Mouse (Mus musculus): ENCODE measurements around the gene Arl6ip4.

DNA sequence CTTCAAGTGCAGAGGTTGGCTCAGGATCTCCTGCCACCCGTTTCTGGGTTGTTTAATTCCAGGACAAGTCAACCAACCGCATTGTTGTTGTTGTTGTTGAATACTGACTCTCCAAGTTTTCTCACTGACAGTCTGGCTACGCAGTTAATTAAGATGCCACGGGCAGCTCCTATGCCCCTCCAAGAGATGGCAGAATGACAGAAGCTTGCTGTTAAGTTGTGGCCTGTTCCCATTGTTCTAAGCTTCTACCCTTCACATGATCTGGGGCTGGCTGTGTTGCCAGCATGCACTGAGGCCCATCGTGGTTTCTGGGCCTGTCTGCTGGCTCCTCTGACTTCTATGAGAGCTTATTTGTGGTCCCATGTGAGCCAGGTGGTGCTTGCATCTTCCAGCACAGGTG, 18.4 kb downstream of the Arl6ip4 start:
- no peak for TF ChIP-seq EP300 (IDR thresholded peaks at IDR 0.05)
- TF ChIP-seq CTCF (IDR thresholded peaks at IDR 0.05) = no peak
